Mouse (Mus musculus): ENCODE measurements around the gene Cib2.

DNA sequence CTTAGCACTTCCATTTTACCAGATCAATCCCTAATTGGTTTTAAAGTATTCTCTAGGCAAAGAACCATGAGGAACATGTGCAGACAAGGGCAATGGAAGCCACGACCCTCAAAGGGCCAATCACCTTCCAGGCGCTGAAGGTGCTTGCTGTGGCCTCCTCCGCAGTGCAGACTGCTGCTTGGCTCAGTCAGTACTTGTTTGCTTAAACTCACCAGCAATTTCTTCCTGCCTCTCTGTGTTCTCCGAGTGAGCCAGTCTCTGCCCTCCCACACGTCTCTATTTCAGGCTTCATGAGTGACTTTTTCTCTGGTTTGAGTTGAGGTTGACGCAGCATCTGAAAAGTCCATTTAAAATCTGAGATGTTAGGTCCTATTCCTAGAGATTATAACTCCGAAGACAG lies 41.1 kb downstream of the Cib2 start:
- no peak for TF ChIP-seq POLR2A (IDR thresholded peaks at IDR 0.05; ENCODE audit: insufficient read depth, low read length)
- TF ChIP-seq CTCF (IDR thresholded peaks at IDR 0.05; ENCODE audit: low read depth, low read length) = no peak
- no peak for TF ChIP-seq EP300 (IDR thresholded peaks at IDR 0.05; ENCODE audit: insufficient read depth, low read depth, low read length)
